Mouse (Mus musculus) yolk sac, embryonic 10.5 days (tissue): ENCODE results near the gene Rbms3.

Source experiments
- DNase-seq: peaks from one replicate; pipeline ENCODE4 v3.0.0-alpha.2; 2017; ENCODE audit warnings: low spot score

Rbms3 gene

DNA sequence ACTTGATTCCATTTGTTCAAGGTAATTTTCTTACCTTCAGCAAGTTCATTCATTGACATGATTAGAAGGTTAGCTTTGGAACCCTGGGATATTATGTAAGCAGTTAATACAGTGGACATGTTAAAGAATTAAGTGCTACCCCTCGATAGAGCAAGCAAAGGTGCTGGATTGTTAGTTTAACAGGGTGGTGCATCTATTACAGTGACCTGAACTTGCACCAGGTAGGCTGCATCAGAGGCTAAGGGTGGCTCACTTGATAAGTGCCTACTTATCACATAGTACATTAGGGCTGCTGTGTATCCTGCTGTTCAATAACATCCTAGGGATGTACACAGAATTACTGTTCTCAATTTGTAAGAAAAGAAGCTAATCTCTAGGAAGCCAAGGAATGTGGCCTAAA lies 996.6 kb downstream of the Rbms3 start:
- no peak for DNase-seq

DNA sequence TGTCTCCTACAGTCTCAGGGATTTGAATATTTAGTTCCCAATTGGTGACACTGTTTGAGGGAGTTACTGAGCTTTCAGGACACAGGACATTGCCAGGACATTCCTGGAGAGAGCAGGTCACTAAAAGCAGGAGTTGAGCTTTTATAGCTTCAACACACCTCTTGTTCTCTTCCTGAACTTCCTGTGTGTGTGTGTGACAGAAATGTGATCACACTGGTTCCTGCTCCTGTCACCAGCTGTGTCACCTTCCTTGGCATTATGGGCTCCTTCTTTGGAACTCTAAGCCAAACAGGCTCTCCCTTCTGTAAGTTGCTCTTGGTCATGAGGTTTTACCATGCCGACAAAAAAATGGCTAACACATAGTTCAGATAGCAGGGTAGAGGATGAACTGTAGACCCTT lies 997.9 kb downstream of the Rbms3 start:
- DNase-seq, result no peak

DNA sequence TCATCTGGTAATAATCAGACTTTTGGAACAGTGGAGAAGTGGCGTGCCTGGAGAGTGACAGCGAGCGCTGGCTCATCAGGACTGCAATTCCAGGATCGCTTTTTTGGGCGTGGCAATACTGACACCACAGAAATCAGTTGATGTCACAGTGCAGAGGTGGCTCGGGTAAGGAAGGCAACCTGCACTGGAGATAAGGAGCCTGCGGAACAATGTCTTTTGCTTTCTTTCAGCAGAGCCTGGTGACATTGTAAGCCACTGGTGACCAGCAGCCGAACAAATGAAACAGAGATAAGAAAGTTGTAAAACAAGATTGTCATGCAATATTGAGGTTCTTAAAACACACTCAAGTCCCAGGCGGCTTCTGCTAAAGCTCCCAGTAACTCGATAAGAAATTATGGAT lies 998.9 kb downstream of the Rbms3 start:
- no peak for DNase-seq

DNA sequence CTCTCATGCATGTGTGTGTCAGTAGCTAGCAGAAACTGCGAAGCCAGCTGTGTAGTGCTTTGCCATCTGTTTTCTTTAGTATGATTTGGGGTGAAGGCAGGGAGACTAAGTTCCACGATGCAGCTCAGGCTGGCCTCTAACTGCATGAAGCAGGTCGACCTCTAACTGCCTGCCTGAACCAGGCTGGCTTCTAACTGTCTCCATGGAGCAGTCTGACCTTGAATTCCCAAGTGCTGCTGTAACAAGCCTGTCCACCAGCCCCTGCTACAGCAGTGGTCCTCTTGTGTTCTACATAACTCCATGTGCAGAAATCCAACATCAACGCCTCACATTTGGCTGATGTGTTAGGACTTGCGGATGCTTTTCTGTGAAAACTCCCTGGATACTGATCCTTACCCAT lies 1009.3 kb downstream of the Rbms3 start:
- DNase-seq, result no peak

GRCm38 (mm10) chr9:116618886-116619285 lies 1010.8 kb downstream of the Rbms3 start:
- DNase-seq, result no peak

GRCm38 (mm10) chr9:116613276-116613675 lies 1016.4 kb downstream of the Rbms3 start:
- no peak for DNase-seq

- DNase-seq, result no peak
These were observed 1033.7 kb downstream of the Rbms3 start for GRCm38 (mm10) chr9:116596046-116596445.

DNA sequence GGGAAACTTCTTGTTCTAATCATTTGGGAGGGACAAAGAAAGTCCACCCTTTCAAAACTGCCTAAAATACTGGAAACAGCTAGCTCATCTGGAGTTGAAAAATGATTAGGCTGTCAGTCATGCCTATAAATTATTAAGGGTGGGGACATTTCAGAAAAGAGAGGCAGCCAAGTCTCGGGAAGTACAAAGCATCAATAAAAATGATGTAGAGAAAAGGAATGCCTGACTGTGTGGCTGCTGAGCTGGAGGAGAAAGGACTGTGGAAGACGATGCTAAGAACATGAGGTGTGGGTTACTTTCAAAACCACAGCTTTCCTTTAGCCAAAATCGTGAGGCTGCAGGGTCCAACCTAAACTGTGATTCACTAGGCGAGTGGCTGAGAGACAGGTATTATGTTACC lies 1037.2 kb downstream of the Rbms3 start:
- DNase-seq, result no peak

DNA sequence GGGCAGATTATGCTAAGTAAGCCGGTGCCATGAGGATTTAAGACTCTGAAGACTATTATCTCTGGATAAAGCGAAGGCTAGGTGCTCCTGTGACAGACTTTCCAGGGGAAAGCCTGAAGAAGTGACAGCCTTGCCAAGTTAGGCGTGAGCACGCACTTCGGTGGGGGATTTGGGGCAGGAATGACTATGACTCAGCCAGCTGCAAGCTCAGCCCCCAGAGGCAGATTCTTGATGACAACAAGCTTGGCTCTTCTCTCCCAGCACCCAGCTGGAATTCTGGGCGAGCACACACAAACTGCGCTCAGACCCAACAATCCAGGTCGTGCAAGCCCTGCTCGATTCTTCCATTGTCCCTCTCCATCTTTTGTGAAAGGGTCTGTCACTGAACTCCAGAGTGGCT lies 1038.6 kb downstream of the Rbms3 start:
- DNase-seq, result no peak

GRCm38 (mm10) chr9:116569680-116570079 lies 1060.0 kb downstream of the Rbms3 start:
- DNase-seq, result no peak

GRCm38 (mm10) chr9:116566711-116567110 lies 1063.0 kb downstream of the Rbms3 start:
- no peak for DNase-seq

DNA sequence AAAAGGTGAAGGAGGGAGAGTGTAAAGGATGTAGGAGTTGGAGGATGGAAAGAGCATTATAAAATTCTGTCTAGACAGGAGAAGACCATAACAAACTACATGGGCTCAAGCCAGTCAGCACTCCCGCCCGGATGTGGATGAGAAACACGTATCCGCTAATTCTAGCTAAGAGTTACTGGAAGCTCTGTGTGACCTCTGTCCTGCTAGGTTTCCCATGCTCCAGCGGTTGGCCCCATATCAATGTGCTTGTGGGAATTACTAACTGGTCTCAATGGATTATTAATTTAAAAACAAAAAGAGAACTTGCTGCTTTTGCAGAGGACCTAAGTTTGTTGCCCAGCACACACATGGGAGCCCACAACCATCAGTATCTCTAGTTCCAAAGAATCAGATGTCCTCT lies 1071.9 kb downstream of the Rbms3 start:
- no peak for DNase-seq

- DNase-seq, result peak; percentile 7
These were observed 1073.1 kb downstream of the Rbms3 start for GRCm38 (mm10) chr9:116556641-116557040.

- no peak for DNase-seq
These were observed 1076.5 kb downstream of the Rbms3 start for GRCm38 (mm10) chr9:116553181-116553580.

GRCm38 (mm10) chr9:116546156-116546555 lies 1083.6 kb downstream of the Rbms3 start:
- no peak for DNase-seq

- DNase-seq, result no peak
These were observed 1086.9 kb downstream of the Rbms3 start for GRCm38 (mm10) chr9:116542793-116543192.

DNA sequence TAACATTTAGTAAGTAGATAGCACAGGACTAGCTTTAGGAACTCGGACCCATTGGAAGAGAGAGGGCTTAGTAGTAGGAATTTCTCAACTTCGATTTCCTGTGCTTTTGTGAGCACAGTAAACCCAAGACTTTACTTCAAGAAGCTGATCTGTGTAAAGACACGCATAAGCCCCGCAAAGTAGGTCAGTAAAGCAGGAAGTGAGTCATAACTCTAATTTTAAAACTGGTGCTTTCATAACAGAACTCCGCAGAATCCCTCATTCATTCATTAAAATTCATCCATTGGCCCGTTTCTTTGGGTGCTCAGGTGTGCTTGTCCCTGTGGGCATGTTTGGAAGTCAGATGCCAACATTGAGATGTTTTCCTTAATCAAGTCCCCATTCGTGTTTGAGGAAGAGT lies 1087.7 kb downstream of the Rbms3 start:
- no peak for DNase-seq

DNA sequence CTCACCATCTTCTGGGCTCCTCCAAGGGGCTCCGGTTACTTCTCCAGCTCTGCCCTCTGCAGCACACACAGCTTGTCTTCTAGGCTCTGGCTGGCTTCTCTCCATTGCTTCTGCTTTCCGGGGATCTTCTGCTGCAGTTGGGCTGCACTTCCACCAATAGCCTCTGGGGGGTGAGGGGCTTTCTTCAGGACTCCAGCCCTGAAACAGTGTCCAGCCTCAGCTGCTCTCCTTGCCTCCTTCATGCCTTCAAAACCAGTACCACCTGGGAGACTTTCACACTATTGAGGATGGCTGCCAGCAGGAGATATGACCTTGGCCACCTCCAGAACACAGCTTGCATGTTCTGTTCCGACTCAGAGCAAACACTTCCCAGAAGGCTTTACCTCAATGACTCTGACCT lies 1094.0 kb downstream of the Rbms3 start:
- DNase-seq, result peak; percentile 17

GRCm38 (mm10) chr9:116533381-116533780 lies 1096.3 kb downstream of the Rbms3 start:
- no peak for DNase-seq

- no peak for DNase-seq
These were observed 1098.6 kb downstream of the Rbms3 start for GRCm38 (mm10) chr9:116531121-116531520.

GRCm38 (mm10) chr9:116524386-116524785 lies 1105.3 kb downstream of the Rbms3 start:
- DNase-seq, result no peak
